Mouse (Mus musculus): ENCODE measurements around the gene Smpd1. TPM values are rescaled to one million over a fixed set of nuclear protein-coding genes. Genes with fewer than 3 reads are reported as not detected.

Gene Smpd1
- polyA plus RNA-seq, 1 experiment from 2014 or later: 34.2 TPM

GRCm38 (mm10) chr7:105528094-105528493 lies 26.1 kb upstream of the Smpd1 start:
- Histone ChIP-seq H3K4me1 (no peaks in the 10 kb centered on the region), H3K27ac (replicated peaks) (no peak overlapping the region), H3K27me3 (ENCODE audit: low read depth, poor library complexity, severe bottlenecking) (peaks cover 53% of the 10 kb centered on the region), H3K4me3 (no peak overlapping the region), H3K9me3 (replicated peaks) (no peaks in the 10 kb centered on the region), H3K36me3 (no peaks in the 10 kb centered on the region)
- 75% methylated on average over 4 of the region's 4 CpGs for WGBS
- DNase-seq (ENCODE audit: low spot score): no peak

DNA sequence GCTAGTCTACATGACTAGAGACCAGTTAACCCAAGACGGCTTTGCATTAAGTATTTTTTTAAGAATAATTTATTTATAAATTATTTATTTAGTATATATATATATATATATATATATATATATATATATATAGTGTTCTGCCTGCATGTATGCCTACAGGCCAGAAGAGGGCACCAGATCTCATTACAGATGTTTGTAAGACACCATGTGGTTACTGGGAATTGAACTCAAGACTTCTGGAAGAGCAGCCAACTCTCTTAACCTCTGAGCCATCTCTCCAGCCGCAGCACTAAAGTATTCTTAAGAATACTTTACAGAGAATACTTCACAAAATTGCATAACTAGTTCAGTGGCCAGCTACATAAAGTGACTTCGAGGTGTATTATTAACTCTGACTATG lies 20.0 kb upstream of the Smpd1 start:
- Histone ChIP-seq H3K27ac (replicated peaks) (no peak overlapping the region), H3K4me1 (no peaks in the 10 kb centered on the region), H3K27me3 (ENCODE audit: low read depth, poor library complexity, severe bottlenecking) (no peaks in the 10 kb centered on the region), H3K4me3 (no peak overlapping the region), H3K9me3 (replicated peaks) (no peaks in the 10 kb centered on the region), H3K36me3 (no peaks in the 10 kb centered on the region)
- WGBS: 79% methylated on average over 3 of the region's 3 CpGs
- no peak for DNase-seq (ENCODE audit: low spot score)

DNA sequence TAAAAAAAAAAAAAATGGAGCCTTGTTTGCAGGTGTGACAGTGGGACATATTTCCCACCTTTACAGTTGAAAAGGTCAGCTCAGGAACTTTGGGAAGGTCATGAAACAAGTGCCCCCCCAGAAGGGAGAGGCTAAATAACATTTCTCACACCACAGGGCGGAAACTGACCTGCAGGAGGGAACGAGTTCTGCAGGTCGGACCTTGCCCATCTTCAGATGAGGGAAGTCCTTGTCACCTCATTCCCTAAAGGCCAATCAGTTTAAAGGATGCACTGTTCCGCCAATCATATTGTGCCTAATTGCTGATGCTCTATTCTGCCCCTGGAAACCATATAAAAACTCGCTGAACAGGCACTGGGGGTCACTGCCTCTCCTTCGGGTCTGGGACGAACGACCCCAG lies 8.2 kb upstream of the Smpd1 start:
- H3K27ac ChIP-seq (replicated peaks): no peak overlapping the region
- H3K4me3 ChIP-seq: no peak overlapping the region
- no peaks in the 10 kb centered on the region for H3K27me3 ChIP-seq (ENCODE audit: low read depth, poor library complexity, severe bottlenecking)
- no peaks in the 10 kb centered on the region for H3K36me3 ChIP-seq
- no peaks in the 10 kb centered on the region for H3K9me3 ChIP-seq (replicated peaks)
- 78% methylated on average over 8 of the region's 8 CpGs for WGBS
- no peak for DNase-seq (ENCODE audit: low spot score)
- no peaks in the 10 kb centered on the region for H3K4me1 ChIP-seq

DNA sequence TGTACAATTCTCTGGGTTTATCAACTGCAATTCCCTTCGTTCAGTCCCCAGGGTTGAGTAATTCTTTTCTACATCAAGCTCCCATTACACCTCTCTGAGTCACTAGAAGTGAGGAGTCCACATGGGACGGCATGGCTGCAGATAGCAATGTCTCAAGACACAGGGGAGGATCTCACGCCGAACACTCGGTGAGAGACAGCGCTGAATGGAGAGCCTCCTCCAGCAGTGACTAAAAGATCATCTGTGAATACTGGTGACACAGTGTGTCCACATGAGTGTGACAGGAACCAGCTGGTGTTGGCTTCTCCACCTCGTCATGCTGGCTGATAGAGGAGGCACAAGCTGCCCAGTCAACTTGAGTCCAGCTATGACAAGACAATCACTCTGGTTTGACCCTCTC lies 6.2 kb upstream of the Smpd1 start:
- no peak overlapping the region for H3K27ac ChIP-seq (replicated peaks)
- no peaks in the 10 kb centered on the region for H3K9me3 ChIP-seq (replicated peaks)
- H3K27me3 ChIP-seq (ENCODE audit: low read depth, poor library complexity, severe bottlenecking): 0 out of 2 replicates have a peak, but pooled peaks cover 2% of the 10 kb centered on the region
- H3K36me3 ChIP-seq: no peaks in the 10 kb centered on the region
- no peak overlapping the region for H3K4me3 ChIP-seq
- H3K4me1 ChIP-seq: no peaks in the 10 kb centered on the region
- 86% methylated on average over 7 of the region's 7 CpGs for WGBS
- no peak for DNase-seq (ENCODE audit: low spot score)

DNA sequence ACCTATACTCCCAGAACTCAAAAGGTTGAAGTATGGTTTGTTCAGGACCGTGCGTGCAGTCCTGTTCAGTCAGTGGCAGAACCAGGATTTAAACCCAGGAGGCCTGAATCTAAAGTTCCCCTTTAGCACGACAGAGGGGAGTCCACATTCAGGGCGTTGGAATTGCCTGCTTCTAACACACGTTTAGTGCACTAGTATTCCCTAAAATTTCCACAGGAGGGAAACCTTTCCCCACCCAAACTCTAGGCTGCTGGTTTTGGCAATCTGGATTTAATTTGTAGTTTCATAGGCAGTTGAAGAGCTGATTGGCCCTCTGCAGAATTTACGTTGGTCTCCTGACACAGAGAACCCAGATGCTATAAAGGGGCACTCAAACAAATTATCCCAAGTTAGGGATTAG lies 5.1 kb upstream of the Smpd1 start:
- no peak for DNase-seq (ENCODE audit: low spot score)
- 52% methylated on average over 6 of the region's 6 CpGs for WGBS
- H3K27me3 ChIP-seq (ENCODE audit: low read depth, poor library complexity, severe bottlenecking): 0 out of 2 replicates have a peak, but pooled peaks cover 6% of the 10 kb centered on the region
- H3K36me3 ChIP-seq: no peaks in the 10 kb centered on the region
- H3K9me3 ChIP-seq (replicated peaks): no peaks in the 10 kb centered on the region
- 0 out of 2 replicates have a peak, but pooled peaks cover 6% of the 10 kb centered on the region for H3K4me1 ChIP-seq
- H3K4me3 ChIP-seq: no peak overlapping the region
- H3K27ac ChIP-seq (replicated peaks): no peak overlapping the region

GRCm38 (mm10) chr7:105553456-105554211 lies 526 bp upstream of the Smpd1 start:
- Histone ChIP-seq H3K4me1 (peaks cover 23% of the 10 kb centered on the region), H3K9me3 (replicated peaks) (no peaks in the 10 kb centered on the region), H3K27ac (replicated peaks) (peak overlapping the region; percentile 88), H3K4me3 (peak overlapping the region; percentile 75), H3K36me3 (peaks cover 23% of the 10 kb centered on the region), H3K27me3 (ENCODE audit: low read depth, poor library complexity, severe bottlenecking) (0 out of 2 replicates have a peak, but pooled peaks cover 6% of the 10 kb centered on the region)
- 26% methylated on average over 27 of the region's 27 CpGs for WGBS
- DNase-seq (ENCODE audit: low spot score): no peak

DNA sequence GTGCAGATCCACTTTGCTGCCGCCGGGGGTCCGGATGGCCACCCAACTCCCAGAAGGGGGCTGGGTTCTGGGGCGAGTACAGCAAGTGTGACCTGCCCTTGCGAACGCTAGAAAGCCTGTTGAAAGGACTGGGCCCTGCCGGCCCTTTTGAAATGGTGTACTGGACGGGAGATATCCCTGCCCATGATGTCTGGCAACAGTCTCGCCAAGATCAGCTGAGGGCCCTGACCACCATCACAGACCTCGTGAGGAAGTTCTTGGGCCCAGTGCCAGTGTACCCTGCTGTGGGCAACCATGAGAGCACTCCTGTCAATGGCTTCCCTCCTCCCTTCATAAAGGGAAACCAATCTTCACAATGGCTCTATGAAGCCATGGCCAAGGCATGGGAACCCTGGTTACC lies 1.4 kb downstream of the Smpd1 start:
- Histone ChIP-seq H3K27ac (replicated peaks) (no peak overlapping the region), H3K4me3 (peak overlapping the region; percentile 75; the same call in 1 of the 2 replicates), H3K4me1 (peaks cover 23% of the 10 kb centered on the region), H3K36me3 (peaks cover 39% of the 10 kb centered on the region), H3K27me3 (ENCODE audit: low read depth, poor library complexity, severe bottlenecking) (0 out of 2 replicates have a peak, but pooled peaks cover 6% of the 10 kb centered on the region), H3K9me3 (replicated peaks) (no peaks in the 10 kb centered on the region)
- no peak for DNase-seq (ENCODE audit: low spot score)
- WGBS: 90% methylated on average over 10 of the region's 10 CpGs

DNA sequence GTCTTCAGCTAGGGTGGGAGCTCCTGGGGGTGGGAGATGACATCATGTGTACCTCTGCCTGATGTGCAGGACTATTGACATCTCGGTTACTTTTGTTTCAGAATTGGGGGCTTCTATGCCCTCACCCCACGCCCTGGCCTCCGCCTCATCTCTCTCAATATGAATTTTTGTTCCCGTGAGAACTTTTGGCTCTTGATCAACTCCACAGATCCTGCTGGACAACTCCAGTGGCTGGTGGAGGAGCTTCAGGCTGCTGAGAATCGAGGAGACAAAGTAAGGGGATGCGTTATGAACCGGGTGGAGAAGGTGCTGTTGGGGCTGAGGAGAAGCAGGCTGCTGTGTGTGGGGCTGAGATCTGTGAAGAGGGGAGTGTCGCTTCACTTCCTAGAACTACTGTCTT lies 2.2 kb downstream of the Smpd1 start:
- no peak overlapping the region for H3K4me3 ChIP-seq
- H3K36me3 ChIP-seq: peaks cover 44% of the 10 kb centered on the region
- no peak overlapping the region for H3K27ac ChIP-seq (replicated peaks)
- 90% methylated on average over 8 of the region's 8 CpGs for WGBS
- peaks cover 23% of the 10 kb centered on the region for H3K4me1 ChIP-seq
- DNase-seq (ENCODE audit: low spot score): no peak
- no peaks in the 10 kb centered on the region for H3K9me3 ChIP-seq (replicated peaks)
- H3K27me3 ChIP-seq (ENCODE audit: low read depth, poor library complexity, severe bottlenecking): 0 out of 2 replicates have a peak, but pooled peaks cover 6% of the 10 kb centered on the region

GRCm38 (mm10) chr7:105557671-105558070 lies 3.5 kb downstream of the Smpd1 start:
- Histone ChIP-seq H3K4me1 (peaks cover 23% of the 10 kb centered on the region), H3K4me3 (no peak overlapping the region), H3K36me3 (peaks cover 57% of the 10 kb centered on the region), H3K9me3 (replicated peaks) (no peaks in the 10 kb centered on the region), H3K27me3 (ENCODE audit: low read depth, poor library complexity, severe bottlenecking) (0 out of 2 replicates have a peak, but pooled peaks cover 6% of the 10 kb centered on the region), H3K27ac (replicated peaks) (no peak overlapping the region)
- no peak for DNase-seq (ENCODE audit: low spot score)
- WGBS: 87% methylated on average over 11 of the region's 11 CpGs

DNA sequence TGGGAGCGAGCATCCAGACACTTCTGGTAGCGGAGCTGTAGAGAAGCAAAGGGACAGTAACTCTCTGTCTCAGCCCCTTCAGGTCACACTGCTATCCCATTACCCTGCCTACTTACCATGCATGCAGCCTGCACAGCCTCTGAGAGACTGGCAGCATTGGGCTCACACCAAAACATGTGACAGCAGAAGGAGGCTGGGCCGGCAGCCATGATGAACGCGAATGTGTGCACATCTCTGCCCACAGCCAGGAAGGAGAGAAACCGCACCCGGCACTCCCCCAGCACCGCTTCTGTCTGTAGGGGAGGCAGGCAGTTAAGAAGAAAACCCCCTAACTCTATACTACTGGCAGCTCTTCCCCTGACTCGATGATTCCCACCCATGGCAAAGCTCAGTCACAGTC lies 4.9 kb downstream of the Smpd1 start:
- WGBS: 94% methylated on average over 9 of the region's 9 CpGs
- no peak overlapping the region for H3K4me3 ChIP-seq
- DNase-seq (ENCODE audit: low spot score): no peak
- peaks cover 67% of the 10 kb centered on the region for H3K36me3 ChIP-seq
- no peaks in the 10 kb centered on the region for H3K27me3 ChIP-seq (ENCODE audit: low read depth, poor library complexity, severe bottlenecking)
- H3K4me1 ChIP-seq: peaks cover 18% of the 10 kb centered on the region
- H3K27ac ChIP-seq (replicated peaks): no peak overlapping the region
- no peaks in the 10 kb centered on the region for H3K9me3 ChIP-seq (replicated peaks)

- Histone ChIP-seq H3K4me3 (no peak overlapping the region), H3K27me3 (ENCODE audit: low read depth, poor library complexity, severe bottlenecking) (no peaks in the 10 kb centered on the region), H3K9me3 (replicated peaks) (no peaks in the 10 kb centered on the region), H3K4me1 (no peaks in the 10 kb centered on the region), H3K36me3 (peaks cover 91% of the 10 kb centered on the region), H3K27ac (replicated peaks) (no peak overlapping the region)
- 86% methylated on average over 3 of the region's 3 CpGs for WGBS
- DNase-seq (ENCODE audit: low spot score): no peak
Observed at GRCm38 (mm10) chr7:105562317-105562716, 8.2 kb downstream of the Smpd1 start.

- WGBS: 91% methylated on average over 3 of the region's 3 CpGs
- Histone ChIP-seq H3K27ac (replicated peaks) (no peak overlapping the region), H3K27me3 (ENCODE audit: low read depth, poor library complexity, severe bottlenecking) (no peaks in the 10 kb centered on the region), H3K36me3 (peaks cover 87% of the 10 kb centered on the region), H3K4me3 (no peak overlapping the region), H3K4me1 (peaks cover 4% of the 10 kb centered on the region), H3K9me3 (replicated peaks) (no peaks in the 10 kb centered on the region)
- DNase-seq (ENCODE audit: low spot score): no peak
Observed at GRCm38 (mm10) chr7:105563367-105563766, 9.2 kb downstream of the Smpd1 start.

DNA sequence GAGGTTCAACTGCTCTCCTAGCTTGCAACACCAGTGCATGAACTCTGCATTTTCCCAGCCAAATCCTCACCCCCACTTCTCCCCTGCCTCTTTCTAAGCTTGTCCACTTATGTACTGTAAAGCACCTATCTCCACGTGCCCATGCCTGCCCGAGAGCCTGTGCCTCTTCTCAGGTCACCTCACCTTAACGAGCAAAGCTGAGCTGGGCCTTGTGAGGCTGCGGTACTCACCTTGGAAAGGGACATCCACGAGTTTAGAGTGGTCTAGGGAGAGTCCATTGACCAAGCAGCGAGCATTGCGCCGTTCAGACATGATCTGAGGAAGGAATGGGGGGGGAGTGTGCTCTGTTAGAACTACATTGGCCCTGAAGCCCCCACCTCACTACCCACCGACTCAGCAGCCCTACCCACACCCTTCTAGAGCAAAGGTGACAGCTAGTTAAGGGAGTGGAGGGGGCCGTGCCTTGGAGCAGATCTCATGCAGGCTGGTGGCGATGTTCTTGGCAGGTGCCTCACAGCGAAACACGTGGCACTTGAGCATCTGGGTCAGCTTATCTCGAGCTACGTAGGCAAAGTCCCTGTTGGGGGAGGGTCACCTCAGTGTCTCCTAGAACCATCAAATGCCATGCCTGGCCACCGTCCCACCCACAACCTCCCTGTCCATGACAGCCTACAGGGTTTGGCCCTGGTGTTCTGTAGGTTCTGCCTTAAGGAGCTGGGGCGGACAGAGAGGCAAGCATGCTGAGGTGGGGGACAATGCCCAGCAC lies 11.1 kb downstream of the Smpd1 start:
- Histone ChIP-seq H3K4me3 (no peak overlapping the region), H3K4me1 (peaks cover 23% of the 10 kb centered on the region), H3K27me3 (ENCODE audit: low read depth, poor library complexity, severe bottlenecking) (no peaks in the 10 kb centered on the region), H3K36me3 (peaks cover 68% of the 10 kb centered on the region), H3K27ac (replicated peaks) (no peak overlapping the region), H3K9me3 (replicated peaks) (no peaks in the 10 kb centered on the region)
- DNase-seq (ENCODE audit: low spot score): no peak
- WGBS: 88% methylated on average over 17 of the region's 17 CpGs
